Mouse (Mus musculus) ovary, postnatal 14 days (tissue): Measurements from ENCODE around the gene Eya2.

Experiments used
- DNase-seq: peaks from one replicate; pipeline ENCODE4 v3.0.0; 2022; ENCODE audit warnings: low spot score

Gene Eya2

GRCm38 (mm10) chr2:165820073-165820472, 225.2 kb downstream of the Eya2 start:
- no peak for DNase-seq

GRCm38 (mm10) chr2:165820504-165821095, 225.8 kb downstream of the Eya2 start:
- no peak for DNase-seq
